Mouse (Mus musculus) intestine, embryonic 15.5 days (tissue): ENCODE results near the gene Spats2. TPM values are rescaled to one million over a fixed set of nuclear protein-coding genes. Genes with fewer than 3 reads are reported as not detected.
A peak's percentile ranks its signal among the peaks of the same experiment; 100 is the strongest.

ENCODE experiments used
- ATAC-seq: fragments of 200-750 bp; cut with Nextera tagmentation; 2 replicates; pipeline ENCODE4 v1.8.0; 2017; ENCODE audit warnings: moderate TSS enrichment, moderate library complexity
- H3K27ac ChIP-seq: fragments of 300-500 bp; sonication (generic); 2 replicates; pipeline ENCODE4 v1.5.1; 2015; ENCODE audit warnings: mild to moderate bottlenecking, inconsistent platforms
- H3K27me3 ChIP-seq: fragments of 300-500 bp; sonication (generic); replicated peaks from 2 replicates; pipeline ENCODE4 v1.6.1; 2015; ENCODE audit warnings: inconsistent platforms
- H3K36me3 ChIP-seq: fragments of 300-500 bp; sonication (generic); 2 replicates; pipeline ENCODE4 v1.6.1; 2015; ENCODE audit warnings: inconsistent platforms
- H3K4me1 ChIP-seq: fragments of 300-500 bp; sonication (generic); replicated peaks from 2 replicates; pipeline ENCODE4 v1.6.1; 2015; ENCODE audit warnings: inconsistent platforms
- H3K4me2 ChIP-seq: fragments of 300-500 bp; sonication (generic); replicated peaks from 2 replicates; pipeline ENCODE4 v1.6.1; 2015; ENCODE audit warnings: mild to moderate bottlenecking, inconsistent platforms
- H3K4me3 ChIP-seq: fragments of 300-500 bp; sonication (generic); replicated peaks from 2 replicates; pipeline ENCODE4 v1.5.1; 2015; ENCODE audit warnings: inconsistent platforms
- H3K9ac ChIP-seq: fragments of 300-500 bp; sonication (generic); 2 replicates; pipeline ENCODE4 v1.6.1; 2015; ENCODE audit warnings: inconsistent platforms
- H3K9me3 ChIP-seq: fragments of 300-500 bp; sonication (generic); 2 replicates; pipeline ENCODE4 v1.6.1; 2016; ENCODE audit warnings: inconsistent platforms
- WGBS: fragments of 180-500 bp; shearing (Covaris S2); methylation state at CpG from one replicate; pipeline ENCODE4 v1.1.7; 2015; 5-methylcytosine and 5-hydroxymethylcytosine counted together
- polyA plus RNA-seq: library from polyadenylated mRNA; unstranded; fragments of >200 nt; fragmentation: Nextera tagmentation; extraction: Ambion mirVana; gene quantifications from 2 replicates; pipeline ENCODE4 v1.2.1, GENCODE M21; 2015

Gene Spats2
- polyA plus RNA-seq, 1 experiment from 2014 or later, result 34.7 TPM

DNA sequence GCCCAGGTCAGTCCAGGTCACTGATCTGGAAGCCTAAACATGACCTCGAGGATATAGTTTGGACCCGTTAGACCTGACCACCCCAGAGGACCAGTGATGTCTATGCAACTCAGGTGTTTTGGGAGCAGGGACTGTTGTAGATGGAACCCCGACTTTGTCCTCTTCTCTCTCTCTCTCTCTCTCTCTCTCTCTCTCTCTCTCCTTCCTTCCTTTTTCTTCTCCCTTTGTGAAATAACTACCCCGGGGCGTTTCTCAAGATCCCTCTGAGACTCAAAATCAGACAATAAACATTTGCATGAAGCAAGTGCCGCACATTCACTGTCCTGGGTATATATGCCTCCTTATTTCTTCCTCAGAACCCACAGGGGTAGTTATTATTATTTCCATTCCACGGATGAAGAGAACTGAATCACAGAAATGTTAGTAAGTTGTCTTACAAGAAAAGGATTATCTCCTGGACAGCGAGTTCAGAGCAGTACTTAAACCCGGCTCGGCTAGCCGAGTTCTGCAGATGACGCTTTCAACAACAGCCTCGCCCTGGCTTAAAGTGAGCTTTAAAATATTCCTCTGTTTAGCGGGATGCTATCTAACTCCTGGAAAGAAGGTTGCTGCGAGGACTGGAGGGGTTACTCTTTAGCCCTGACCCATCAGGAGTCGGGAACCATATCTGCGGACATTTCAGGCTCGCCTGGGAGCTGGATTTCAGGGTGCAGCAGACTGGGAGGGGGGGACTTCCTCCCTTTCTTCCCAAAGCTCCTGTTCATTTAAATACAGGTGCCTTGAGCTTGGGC lies 97.3 kb downstream of the Spats2 start:
- Histone ChIP-seq H3K27ac (no peak overlapping the region), H3K4me2 (peak overlapping the region; percentile 93), H3K4me3 (peak overlapping the region; percentile 44), H3K36me3 (no peaks in the 10 kb centered on the region), H3K27me3 (peaks cover 77% of the 10 kb centered on the region), H3K4me1 (peaks cover 34% of the 10 kb centered on the region), H3K9ac (0 out of 2 replicates have a peak overlapping the region, but pooled peaks have one; percentile 22), H3K9me3 (no peaks in the 10 kb centered on the region)
- no peak for ATAC-seq
- 7% methylated on average over 18 of the region's 18 CpGs for WGBS

- Histone ChIP-seq H3K27ac (no peak overlapping the region), H3K27me3 (peaks cover 83% of the 10 kb centered on the region), H3K4me1 (peaks cover 37% of the 10 kb centered on the region), H3K9me3 (no peaks in the 10 kb centered on the region), H3K4me2 (peak overlapping the region; percentile 93), H3K36me3 (no peaks in the 10 kb centered on the region), H3K4me3 (peak overlapping the region; percentile 44), H3K9ac (peak overlapping the region; percentile 37)
- ATAC-seq, result peak; percentile 9; the same call in 1 of the 2 replicates
- under 1% methylated on average over 45 of the region's 46 CpGs for WGBS
These were observed 98.0 kb downstream of the Spats2 start for GRCm38 (mm10) chr15:99223585-99224207.

- Histone ChIP-seq H3K4me3 (peak within 1 kb of the TSS; percentile 44), H3K27me3 (peaks cover 85% of the 10 kb centered on the region), H3K9me3 (no peaks in the 10 kb centered on the region), H3K36me3 (no peaks in the 10 kb centered on the region), H3K4me2 (peak within 1 kb of the TSS; percentile 93), H3K4me1 (peaks cover 37% of the 10 kb centered on the region), H3K27ac (no peak within 1 kb of the TSS), H3K9ac (peak within 1 kb of the TSS; percentile 37)
- WGBS, result under 1% methylated on average over 55 of the region's 66 CpGs
- peak; percentile 70 for ATAC-seq
These were observed 98.6 kb downstream of the Spats2 start, which contains the start of gene Kcnh3 for GRCm38 (mm10) chr15:99224208-99224911. Gene Kcnh3 (plus strand): TSS chr15:99224861.

GRCm38 (mm10) chr15:99225081-99225810 lies 99.5 kb downstream of the Spats2 start:
- H3K4me1 ChIP-seq, result peaks cover 37% of the 10 kb centered on the region
- H3K9me3 ChIP-seq, result no peaks in the 10 kb centered on the region
- no peak overlapping the region for H3K27ac ChIP-seq
- 2% methylated on average over 22 of the region's 22 CpGs for WGBS
- no peak for ATAC-seq
- H3K4me3 ChIP-seq, result peak overlapping the region; percentile 44
- H3K27me3 ChIP-seq, result peaks cover 82% of the 10 kb centered on the region
- H3K36me3 ChIP-seq, result no peaks in the 10 kb centered on the region
- peak overlapping the region; percentile 37 for H3K9ac ChIP-seq
- H3K4me2 ChIP-seq, result peak overlapping the region; percentile 93

DNA sequence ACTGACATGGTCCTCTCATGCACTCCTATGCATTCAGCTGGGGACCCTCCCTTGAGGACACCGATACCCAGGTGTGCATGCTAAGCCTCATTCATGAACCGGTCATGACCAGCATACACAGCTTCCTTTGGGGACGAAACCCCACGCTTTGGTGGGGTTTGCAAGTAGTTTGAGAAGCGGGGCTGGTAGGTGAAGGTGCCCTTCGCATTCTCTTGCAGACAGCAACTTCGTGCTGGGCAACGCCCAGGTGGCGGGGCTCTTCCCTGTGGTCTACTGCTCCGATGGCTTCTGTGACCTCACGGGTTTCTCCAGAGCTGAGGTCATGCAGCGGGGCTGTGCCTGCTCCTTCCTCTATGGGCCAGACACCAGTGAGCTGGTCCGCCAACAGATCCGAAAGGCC lies 100.4 kb downstream of the Spats2 start:
- H3K4me1 ChIP-seq, result peaks cover 37% of the 10 kb centered on the region
- H3K4me2 ChIP-seq, result no peak overlapping the region; the same call in 1 of the 2 replicates
- H3K27me3 ChIP-seq, result peaks cover 84% of the 10 kb centered on the region
- H3K36me3 ChIP-seq, result no peaks in the 10 kb centered on the region
- no peak overlapping the region for H3K27ac ChIP-seq
- H3K9me3 ChIP-seq, result no peaks in the 10 kb centered on the region
- no peak for ATAC-seq
- no peak overlapping the region for H3K9ac ChIP-seq
- WGBS, result 26% methylated on average over 14 of the region's 14 CpGs
- H3K4me3 ChIP-seq, result peak overlapping the region; percentile 44; the same call in 1 of the 2 replicates

DNA sequence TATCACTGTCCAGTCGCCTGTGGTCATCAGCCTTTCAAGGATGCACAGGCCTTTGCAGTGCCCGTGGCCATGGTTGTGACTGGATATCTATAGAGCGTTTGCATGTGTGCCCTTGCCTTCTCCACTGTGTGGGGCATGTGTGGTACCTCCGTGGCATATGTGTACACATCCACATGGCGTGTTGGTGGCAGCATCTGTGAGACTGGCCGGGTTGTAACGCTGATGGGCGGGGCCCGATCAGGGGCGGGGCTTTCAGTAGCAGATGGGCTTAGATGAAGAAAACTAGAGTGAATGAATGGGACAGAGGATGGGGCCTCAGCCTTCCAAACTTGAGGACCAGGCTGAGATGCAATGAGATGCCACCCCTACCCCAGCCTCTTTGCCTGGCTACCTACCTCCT lies 106.3 kb downstream of the Spats2 start:
- Histone ChIP-seq H3K27ac (no peak overlapping the region), H3K36me3 (no peaks in the 10 kb centered on the region), H3K4me1 (peaks cover 10% of the 10 kb centered on the region; the same call in 1 of the 2 replicates), H3K4me3 (no peak overlapping the region), H3K27me3 (peaks cover 40% of the 10 kb centered on the region), H3K4me2 (no peak overlapping the region), H3K9ac (no peak overlapping the region), H3K9me3 (no peaks in the 10 kb centered on the region)
- no peak for ATAC-seq
- WGBS, result 72% methylated on average over 10 of the region's 10 CpGs

DNA sequence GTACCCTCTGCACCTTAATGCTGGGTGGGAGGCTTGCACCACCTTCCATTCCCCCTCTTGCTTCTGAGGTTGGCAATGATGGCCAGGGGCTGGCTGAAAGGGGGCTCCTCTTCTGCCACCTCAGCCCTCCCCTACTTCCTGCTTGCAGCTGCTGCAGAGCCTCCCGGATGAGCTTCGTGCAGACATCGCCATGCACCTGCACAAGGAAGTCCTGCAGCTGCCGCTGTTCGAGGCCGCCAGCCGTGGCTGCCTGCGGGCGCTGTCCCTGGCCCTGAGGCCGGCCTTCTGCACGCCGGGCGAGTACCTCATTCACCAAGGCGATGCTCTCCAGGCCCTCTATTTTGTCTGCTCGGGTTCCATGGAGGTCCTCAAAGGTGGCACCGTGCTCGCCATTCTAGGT lies 108.0 kb downstream of the Spats2 start:
- Histone ChIP-seq H3K36me3 (no peaks in the 10 kb centered on the region), H3K27ac (no peak overlapping the region), H3K4me3 (no peak overlapping the region), H3K9ac (no peak overlapping the region), H3K4me2 (no peak overlapping the region), H3K4me1 (0 out of 2 replicates have a peak, but pooled peaks cover 3% of the 10 kb centered on the region), H3K27me3 (peaks cover 25% of the 10 kb centered on the region), H3K9me3 (no peaks in the 10 kb centered on the region)
- 41% methylated on average over 17 of the region's 17 CpGs for WGBS
- no peak for ATAC-seq

GRCm38 (mm10) chr15:99234326-99235010 lies 108.8 kb downstream of the Spats2 start:
- H3K36me3 ChIP-seq, result no peaks in the 10 kb centered on the region
- ATAC-seq, result peak; percentile 32; the same call in 1 of the 2 replicates
- H3K27me3 ChIP-seq, result peaks cover 23% of the 10 kb centered on the region
- WGBS, result 48% methylated on average over 12 of the region's 12 CpGs
- H3K4me2 ChIP-seq, result no peak overlapping the region
- H3K9me3 ChIP-seq, result no peaks in the 10 kb centered on the region
- no peak overlapping the region for H3K4me3 ChIP-seq
- H3K4me1 ChIP-seq, result 0 out of 2 replicates have a peak, but pooled peaks cover 3% of the 10 kb centered on the region
- H3K9ac ChIP-seq, result no peak overlapping the region
- H3K27ac ChIP-seq, result no peak overlapping the region

GRCm38 (mm10) chr15:99238006-99238405 lies 112.3 kb downstream of the Spats2 start:
- WGBS, result 66% methylated on average over 11 of the region's 11 CpGs
- no peak overlapping the region for H3K27ac ChIP-seq
- H3K27me3 ChIP-seq, result peaks cover 4% of the 10 kb centered on the region; the same call in 1 of the 2 replicates
- no peak for ATAC-seq
- no peak overlapping the region for H3K4me3 ChIP-seq
- H3K4me2 ChIP-seq, result no peak overlapping the region
- H3K4me1 ChIP-seq, result 0 out of 2 replicates have a peak, but pooled peaks cover 3% of the 10 kb centered on the region
- no peaks in the 10 kb centered on the region for H3K9me3 ChIP-seq
- peaks cover 9% of the 10 kb centered on the region for H3K36me3 ChIP-seq
- H3K9ac ChIP-seq, result no peak overlapping the region

DNA sequence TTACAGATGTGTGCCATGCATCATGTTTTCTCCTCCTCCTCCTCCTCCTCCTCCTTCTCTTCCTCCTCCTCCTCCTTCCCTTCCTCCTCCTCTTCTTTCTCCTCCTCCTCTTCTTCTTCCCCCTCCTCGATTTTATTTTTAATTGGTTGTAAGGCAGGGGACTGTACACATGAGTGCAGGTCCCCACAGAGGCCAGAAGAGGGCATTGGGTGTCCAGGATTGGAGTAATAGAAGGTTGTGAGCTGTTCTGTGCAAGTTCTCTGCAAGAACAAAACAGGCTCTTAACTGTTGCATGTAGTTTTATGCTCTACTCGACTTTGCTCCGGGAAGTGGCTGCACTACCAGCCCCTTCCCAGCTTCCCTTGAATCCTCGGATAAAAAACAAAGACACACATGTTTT lies 114.4 kb downstream of the Spats2 start:
- 80% methylated on average over 4 of the region's 4 CpGs for WGBS
- Histone ChIP-seq H3K9ac (no peak overlapping the region), H3K9me3 (no peaks in the 10 kb centered on the region), H3K27ac (no peak overlapping the region), H3K4me2 (no peak overlapping the region), H3K27me3 (no peaks in the 10 kb centered on the region), H3K4me3 (no peak overlapping the region), H3K36me3 (peaks cover 20% of the 10 kb centered on the region), H3K4me1 (no peaks in the 10 kb centered on the region)
- ATAC-seq, result no peak

DNA sequence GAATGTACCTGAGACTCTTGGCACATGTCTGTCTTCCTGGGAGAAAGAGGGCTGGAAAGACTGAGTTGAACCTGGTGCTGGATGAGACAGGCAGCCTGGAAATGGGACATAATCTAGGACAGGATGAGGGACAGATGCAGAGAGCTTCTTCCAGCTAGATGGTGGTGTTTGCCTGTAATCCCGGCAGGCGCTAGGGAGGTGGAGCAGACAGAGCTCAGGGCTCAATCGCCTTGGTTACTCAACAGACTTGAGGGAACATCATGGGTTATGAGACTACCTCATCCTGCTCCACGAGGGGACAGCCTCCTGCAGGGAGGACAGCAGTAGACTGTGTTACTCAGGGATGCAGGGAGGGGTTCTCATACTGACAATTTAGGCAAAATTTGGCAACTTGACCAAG lies 115.5 kb downstream of the Spats2 start:
- H3K9me3 ChIP-seq, result no peaks in the 10 kb centered on the region
- no peak overlapping the region for H3K4me2 ChIP-seq
- H3K27me3 ChIP-seq, result no peaks in the 10 kb centered on the region
- no peak overlapping the region for H3K4me3 ChIP-seq
- WGBS, result 65% methylated on average over 4 of the region's 4 CpGs
- peaks cover 23% of the 10 kb centered on the region for H3K36me3 ChIP-seq
- H3K27ac ChIP-seq, result no peak overlapping the region
- no peaks in the 10 kb centered on the region for H3K4me1 ChIP-seq
- H3K9ac ChIP-seq, result no peak overlapping the region
- ATAC-seq, result no peak
